ENCODE assay signal across 8 mouse cellular contexts in genomic region chr11:32141034-32141433, GRCm38 (mm10). TPM values are rescaled to one million over a fixed set of nuclear protein-coding genes. Genes with fewer than 3 reads are reported as not detected.
DNase-seq lines count a peak whose midpoint lies in the region; ATAC-seq and TF ChIP-seq lines count a peak whose summit lies in the region.

No protein-coding gene starts in this region.

- WGBS in forebrain, embryonic 10.5 days = 25% methylated on average over 2 of the region's 2 CpGs
- WGBS in hindbrain, embryonic 12.5 days = 20% methylated on average over 2 of the region's 2 CpGs
- 8% methylated on average over 2 of the region's 2 CpGs for WGBS in lung, embryonic 14.5 days

- TF ChIP-seq CTCF in lung, embryonic 14.5 days (IDR thresholded peaks at IDR 0.05; ENCODE audit: low read depth) = peak; percentile 95

- peaks cover 43% of the 10 kb centered on the region for H3K4me1 ChIP-seq in forebrain, embryonic 10.5 days
- H3K4me1 ChIP-seq in hindbrain, embryonic 12.5 days = peaks cover 38% of the 10 kb centered on the region
- H3K4me1 ChIP-seq in lung, embryonic 14.5 days (ENCODE audit: insufficient read depth) = peaks cover 6% of the 10 kb centered on the region; the same call in 1 of the 2 replicates

- H3K4me2 ChIP-seq in hindbrain, embryonic 12.5 days (replicated peaks) = no peak overlapping the region
- H3K4me2 ChIP-seq in lung, embryonic 14.5 days = no peak overlapping the region

- DNase-seq in urinary bladder, postnatal 14 days (ENCODE audit: low spot score) = peak; percentile 66
- no peak for DNase-seq in urinary bladder, adult 2 months (ENCODE audit: low spot score)
- peak; percentile 81 for DNase-seq in brain, adult 2 months (ENCODE audit: low read depth, low spot score)
- DNase-seq in forebrain, embryonic 10.5 days (ENCODE audit: extremely low spot score, low spot score) = peak; percentile 74
- peak; percentile 75 for DNase-seq in lung, embryonic 14.5 days
- peak; percentile 53 for DNase-seq in retina, adult 2 months (ENCODE audit: low read depth, low spot score)
- peak; percentile 17 to 41 for DNase-seq in urinary bladder, postnatal 36 days (ENCODE audit: low spot score in 2 of 2)

- no peaks in the 10 kb centered on the region for H3K36me3 ChIP-seq in forebrain, embryonic 10.5 days (replicated peaks)
- H3K36me3 ChIP-seq in hindbrain, embryonic 12.5 days = no peaks in the 10 kb centered on the region
- H3K36me3 ChIP-seq in lung, embryonic 14.5 days (ENCODE audit: insufficient read depth) = no peaks in the 10 kb centered on the region

- no peak for ATAC-seq in hindbrain, embryonic 12.5 days (ENCODE audit: low FRiP score)
- ATAC-seq in lung, embryonic 14.5 days (ENCODE audit: insufficient read depth) = no peak

- no peaks in the 10 kb centered on the region for H3K9me3 ChIP-seq in forebrain, embryonic 10.5 days
- H3K9me3 ChIP-seq in hindbrain, embryonic 12.5 days (replicated peaks) = no peaks in the 10 kb centered on the region
- H3K9me3 ChIP-seq in lung, embryonic 14.5 days (ENCODE audit: low read depth, low read length) = no peaks in the 10 kb centered on the region

- no peak overlapping the region for H3K27ac ChIP-seq in forebrain, embryonic 10.5 days
- H3K27ac ChIP-seq in hindbrain, embryonic 12.5 days = 0 out of 2 replicates have a peak overlapping the region, but pooled peaks have one; percentile 82
- no peak overlapping the region for H3K27ac ChIP-seq in lung, embryonic 14.5 days (ENCODE audit: low read depth)

- no peak overlapping the region for H3K4me3 ChIP-seq in forebrain, embryonic 10.5 days
- H3K4me3 ChIP-seq in hindbrain, embryonic 12.5 days = no peak overlapping the region
- no peak overlapping the region for H3K4me3 ChIP-seq in lung, embryonic 14.5 days (ENCODE audit: low read depth, low read length)

- H3K9ac ChIP-seq in hindbrain, embryonic 12.5 days = no peak overlapping the region
- no peak overlapping the region for H3K9ac ChIP-seq in lung, embryonic 14.5 days

- no peaks in the 10 kb centered on the region for H3K27me3 ChIP-seq in forebrain, embryonic 10.5 days (ENCODE audit: poor library complexity, severe bottlenecking)
- no peaks in the 10 kb centered on the region for H3K27me3 ChIP-seq in hindbrain, embryonic 12.5 days
- H3K27me3 ChIP-seq in lung, embryonic 14.5 days (ENCODE audit: insufficient read depth, low read length) = no peaks in the 10 kb centered on the region

RNA-seq across cellular contexts. Expression of gene Il9r, which starts 59.0 kb away (rescaled TPM):
- 0.23 and 0.24 TPM in 2 replicates for polyA plus RNA-seq in urinary bladder, adult 2 months (2012; rRNA removed)
- not detected in 2 replicates for polyA plus RNA-seq in forebrain, embryonic 10.5 days (2016; fragmentation: Nextera tagmentation; extraction: Ambion mirVana)
- not detected in 2 replicates for polyA plus RNA-seq in hindbrain, embryonic 12.5 days (2016; fragmentation: Nextera tagmentation; extraction: Ambion mirVana)
- 0.04 TPM in 1 of 2 replicates, not detected in the other for polyA plus RNA-seq in lung, embryonic 14.5 days (2014; fragmentation: Nextera tagmentation; extraction: Ambion mirVana)
